Mouse (Mus musculus) MEL (cell line): ENCODE measurements around the gene Tulp4. TPM values are rescaled to one million over a fixed set of nuclear protein-coding genes. Genes with fewer than 3 reads are reported as not detected.

Experiments
- DNase-seq: peaks from one replicate; pipeline ENCODE4 v3.0.0; 2011; ENCODE audit warnings: low read depth, low spot score
- H3K27ac ChIP-seq: 2 replicates; pipeline ENCODE4 v1.5.1; 2012; ENCODE audit warnings: low read depth, mild to moderate bottlenecking, control low read depth, low read length, moderate library complexity; ENCODE audit not compliant: control insufficient read depth
- H3K27me3 ChIP-seq, 2 experiments: fragments of 150-350 bp in 1 of 2; sonication (generic) in 1 of 2; 2 replicates each; pipeline ENCODE4 v1.6.1; 2012; ENCODE audit warnings: low read length in 2 of 2, mild to moderate bottlenecking in 2 of 2, improper control_type of control experiment in 1 of 2, moderate library complexity in 1 of 2; ENCODE audit not compliant: insufficient read depth in 2 of 2, control insufficient read depth in 1 of 2
- H3K36me3 ChIP-seq, 2 experiments: 2 replicates each; pipeline ENCODE4 v1.6.1; 2012 to 2014; ENCODE audit warnings: low read length in 2 of 2, improper control_type of control experiment in 1 of 2, inconsistent platforms in 1 of 2, mild to moderate bottlenecking in 1 of 2; ENCODE audit not compliant: insufficient read depth in 2 of 2, control insufficient read depth in 1 of 2
- H3K4me1 ChIP-seq, 2 experiments: fragments of 150-350 bp in 1 of 2; sonication (generic) in 1 of 2; 2 replicates each; pipeline ENCODE4 v1.6.1; 2012; ENCODE audit warnings: low read length in 2 of 2, improper control_type of control experiment in 1 of 2, mild to moderate bottlenecking in 1 of 2; ENCODE audit not compliant: insufficient read depth in 2 of 2, control insufficient read depth in 1 of 2
- H3K4me3 ChIP-seq, 2 experiments: fragments of 150-350 bp in 1 of 2; sonication (generic) in 1 of 2; 2 replicates each; pipeline ENCODE4 v1.5.1; 2012; ENCODE audit warnings: low read depth in 2 of 2, low read length in 2 of 2, mild to moderate bottlenecking in 2 of 2, moderate library complexity in 2 of 2, control low read depth in 1 of 2, improper control_type of control experiment in 1 of 2; ENCODE audit not compliant: control insufficient read depth in 1 of 2, insufficient read depth in 1 of 2
- H3K79me2 ChIP-seq: 2 replicates; pipeline ENCODE4 v1.6.1; 2012; ENCODE audit warnings: mild to moderate bottlenecking, low read length, moderate library complexity; ENCODE audit not compliant: control insufficient read depth, poor library complexity, insufficient read depth
- H3K9ac ChIP-seq: 2 replicates; pipeline ENCODE4 v1.6.1; 2012; ENCODE audit warnings: low read depth, mild to moderate bottlenecking, control low read depth, low read length, moderate library complexity; ENCODE audit not compliant: control insufficient read depth, poor library complexity, severe bottlenecking
- H3K9me3 ChIP-seq: fragments of 150-350 bp; sonication (generic); replicated peaks from 2 replicates; pipeline ENCODE4 v1.6.1; 2012; ENCODE audit warnings: mild to moderate bottlenecking, low read length, improper control_type of control experiment, moderate library complexity; ENCODE audit not compliant: insufficient read depth
- CHD1 ChIP-seq: IDR thresholded peaks from 2 replicates; pipeline ENCODE4 v1.6.1; 2012; ENCODE audit warnings: low read depth, mild to moderate bottlenecking, inconsistent platforms, low read length, improper control_type of control experiment
- CHD2 ChIP-seq: IDR thresholded peaks from 2 replicates; pipeline ENCODE4 v1.6.1; 2011; ENCODE audit warnings: low read length, improper control_type of control experiment
- CTCF ChIP-seq, 3 experiments: IDR thresholded peaks in 2 of 3; conservative IDR thresholded peaks in 1 of 3; 2 replicates each; pipeline ENCODE4 v1.5.1; 2011 to 2012; ENCODE audit warnings: low read length in 3 of 3, low read depth in 2 of 3, mild to moderate bottlenecking in 2 of 3, improper control_type of control experiment in 1 of 3, inconsistent platforms in 1 of 3, mixed read lengths in 1 of 3, moderate library complexity in 1 of 3; ENCODE audit not compliant: control insufficient read depth in 1 of 3, insufficient read depth in 1 of 3, poor library complexity in 1 of 3, severe bottlenecking in 1 of 3
- E2F4 ChIP-seq: IDR thresholded peaks from 2 replicates; pipeline ENCODE4 v1.6.1; 2011; ENCODE audit warnings: low read depth, low read length, improper control_type of control experiment, borderline replicate concordance
- ELF1 ChIP-seq: IDR thresholded peaks from 2 replicates; pipeline ENCODE4 v1.6.1; 2014; ENCODE audit warnings: low read depth, mild to moderate bottlenecking, inconsistent platforms, low read length, improper control_type of control experiment, moderate library complexity
- GATA1 ChIP-seq: IDR thresholded peaks from 2 replicates; pipeline ENCODE4 v1.6.1; 2011; ENCODE audit warnings: low read depth, low read length, improper control_type of control experiment
- HCFC1 ChIP-seq: IDR thresholded peaks from 2 replicates; pipeline ENCODE4 v1.6.1; 2012; ENCODE audit warnings: low read depth, mild to moderate bottlenecking, inconsistent platforms, low read length, improper control_type of control experiment, moderate library complexity
- JUND ChIP-seq: IDR thresholded peaks from 2 replicates; pipeline ENCODE4 v1.6.1; 2011; ENCODE audit warnings: low read depth, mild to moderate bottlenecking, improper control_type of control experiment, low read length
- KAT2A ChIP-seq: conservative IDR thresholded peaks from 2 replicates; pipeline ENCODE4 v1.6.1; 2012; ENCODE audit warnings: low read depth, low read length, improper control_type of control experiment, inconsistent platforms
- MXI1 ChIP-seq: IDR thresholded peaks from 2 replicates; pipeline ENCODE4 v1.6.1; 2011; ENCODE audit warnings: mild to moderate bottlenecking, low read depth, low read length, improper control_type of control experiment
- MYC ChIP-seq: IDR thresholded peaks from 2 replicates; pipeline ENCODE4 v1.6.1; 2011; ENCODE audit warnings: low read depth, mild to moderate bottlenecking, low read length, improper control_type of control experiment, moderate library complexity
- NRF1 ChIP-seq: IDR thresholded peaks from 2 replicates; pipeline ENCODE4 v1.6.1; 2014; ENCODE audit warnings: low read depth, mild to moderate bottlenecking, inconsistent platforms, low read length, improper control_type of control experiment, moderate library complexity; ENCODE audit not compliant: poor library complexity, insufficient read depth, severe bottlenecking
- POLR2A ChIP-seq, 2 experiments: IDR thresholded peaks; 2 replicates each; pipeline ENCODE4 v1.6.1; 2011 to 2012; ENCODE audit warnings: low read length in 2 of 2, mild to moderate bottlenecking in 2 of 2, control low read depth in 1 of 2, improper control_type of control experiment in 1 of 2, low read depth in 1 of 2, moderate library complexity in 1 of 2; ENCODE audit not compliant: control insufficient read depth in 1 of 2, insufficient read depth in 1 of 2, poor library complexity in 1 of 2
- POLR2AphosphoS2 ChIP-seq: IDR thresholded peaks from 2 replicates; pipeline ENCODE4 v1.6.1; 2011; ENCODE audit warnings: low read length, improper control_type of control experiment
- POLR2AphosphoS5 ChIP-seq: IDR thresholded peaks from 2 replicates; pipeline ENCODE4 v1.6.1; 2012; ENCODE audit warnings: low read depth, borderline replicate concordance, mild to moderate bottlenecking, inconsistent platforms, low read length, moderate library complexity, mixed read lengths
- RAD21 ChIP-seq: IDR thresholded peaks from 2 replicates; pipeline ENCODE4 v1.6.1; 2011; ENCODE audit warnings: mild to moderate bottlenecking, low read depth, low read length, improper control_type of control experiment
- RCOR1 ChIP-seq: IDR thresholded peaks from 2 replicates; pipeline ENCODE4 v1.6.1; 2012; ENCODE audit warnings: low read depth, mild to moderate bottlenecking, inconsistent platforms, low read length, improper control_type of control experiment
- SMC3 ChIP-seq: IDR thresholded peaks from 2 replicates; pipeline ENCODE4 v1.6.1; 2011; ENCODE audit warnings: low read depth, low read length, improper control_type of control experiment
- TAL1 ChIP-seq: IDR thresholded peaks from 2 replicates; pipeline ENCODE4 v1.6.1; 2012; ENCODE audit warnings: mild to moderate bottlenecking, inconsistent platforms, low read length, moderate library complexity, mixed read lengths
- TCF12 ChIP-seq: IDR thresholded peaks from 2 replicates; pipeline ENCODE4 v1.6.1; 2014; ENCODE audit warnings: low read depth, mild to moderate bottlenecking, inconsistent platforms, low read length, improper control_type of control experiment, moderate library complexity
- UBTF ChIP-seq: IDR thresholded peaks from 2 replicates; pipeline ENCODE4 v1.6.1; 2012; ENCODE audit warnings: low read depth, mild to moderate bottlenecking, inconsistent platforms, low read length, improper control_type of control experiment, moderate library complexity, borderline replicate concordance; ENCODE audit not compliant: insufficient read depth
- USF1 ChIP-seq: IDR thresholded peaks from 2 replicates; pipeline ENCODE4 v1.6.1; 2014; ENCODE audit warnings: low read depth, mild to moderate bottlenecking, inconsistent platforms, low read length, improper control_type of control experiment, moderate library complexity
- USF2 ChIP-seq, 2 experiments: IDR thresholded peaks; 2 replicates each; pipeline ENCODE4 v1.6.1; 2011 to 2012; ENCODE audit warnings: improper control_type of control experiment in 2 of 2, low read length in 2 of 2, borderline replicate concordance in 1 of 2, inconsistent platforms in 1 of 2, low read depth in 1 of 2, mild to moderate bottlenecking in 1 of 2; ENCODE audit not compliant: insufficient read depth in 1 of 2
- ZKSCAN1 ChIP-seq: IDR thresholded peaks from 2 replicates; pipeline ENCODE4 v1.6.1; 2012; ENCODE audit warnings: low read depth, mild to moderate bottlenecking, inconsistent platforms, low read length, improper control_type of control experiment, moderate library complexity
- ZMIZ1 ChIP-seq: IDR thresholded peaks from 2 replicates; pipeline ENCODE4 v1.6.1; 2012; ENCODE audit warnings: low read depth, mild to moderate bottlenecking, inconsistent platforms, low read length, improper control_type of control experiment, moderate library complexity
- ZNF384 ChIP-seq: IDR thresholded peaks from 2 replicates; pipeline ENCODE4 v1.6.1; 2012; ENCODE audit warnings: low read depth, mild to moderate bottlenecking, inconsistent platforms, low read length, improper control_type of control experiment
- polyA plus RNA-seq, 2 experiments: library from polyadenylated mRNA; stranded (reverse) in 1 of 2; unstranded in 1 of 2; fragments of >175 nt in 1 of 2; fragments of >200 nt in 1 of 2; gene quantifications; 2 replicates each; pipeline versions ENCODE4 v1.2.1 to v1.2.4; 2012; ENCODE audit warnings: low replicate concordance in 2 of 2, low read depth in 1 of 2; ENCODE audit not compliant: insufficient read length in 2 of 2, insufficient read depth in 1 of 2, missing spikeins in 1 of 2
- total RNA-seq: library from RNA; depleted of rRNA; stranded (reverse); fragments of 300-350 nt; gene quantifications from 2 replicates; pipeline ENCODE4 v1.2.3, GENCODE M21; 2012

The Tulp4 gene
- total and polyA plus RNA-seq, 3 experiments, result 7.7 to 59.2 TPM; not detected in 1

DNA sequence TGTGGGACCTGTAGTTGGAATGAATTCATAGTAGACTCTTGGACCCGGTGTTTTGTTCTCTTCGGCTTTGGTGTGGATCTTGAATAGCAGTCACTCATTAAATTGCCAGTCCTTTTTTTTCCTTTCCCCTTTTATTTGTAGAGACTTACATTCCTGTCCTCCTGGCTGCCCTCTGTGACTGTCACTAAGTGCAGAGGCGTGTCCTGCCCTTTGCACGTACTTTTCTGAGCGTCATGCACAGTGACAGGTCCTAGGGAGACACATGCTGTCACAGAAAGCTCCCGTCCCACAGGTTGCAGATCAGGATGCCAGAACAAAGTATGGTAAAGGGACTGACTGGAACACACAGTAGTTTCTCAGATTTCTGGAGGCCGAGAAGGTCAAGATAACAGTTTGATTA, 91.3 kb downstream of the Tulp4 start:
- Histone ChIP-seq H3K9me3 (no peaks in the 10 kb centered on the region), H3K4me3 (no peak overlapping the region), H3K4me1 (no peaks in the 10 kb centered on the region), H3K27ac (no peak overlapping the region), H3K27me3 (no peaks in the 10 kb centered on the region), H3K36me3 (no peaks in the 10 kb centered on the region), H3K79me2 (no peaks in the 10 kb centered on the region), H3K9ac (no peak overlapping the region)
- DNase-seq, result no peak
- no peak for TF ChIP-seq USF1
- no peak for TF ChIP-seq POLR2AphosphoS5
- TF ChIP-seq MYC, result no peak
- no peak for TF ChIP-seq NRF1
- no peak for TF ChIP-seq CTCF (IDR thresholded peaks at IDR 0.05 in 2 of 3, conservative IDR thresholded peaks at IDR 0.05 in 1 of 3; ENCODE audit: control insufficient read depth in 1 of 3, insufficient read depth in 1 of 3, low read depth in 2 of 3, low read length in 3 of 3, poor library complexity in 1 of 3, severe bottlenecking in 1 of 3)
- no peak for TF ChIP-seq USF2 (IDR thresholded peaks at IDR 0.05; ENCODE audit: borderline replicate concordance in 1 of 2, insufficient read depth in 1 of 2, low read depth in 1 of 2, low read length in 2 of 2)
- no peak for TF ChIP-seq RAD21
- no peak for TF ChIP-seq E2F4
- no peak for TF ChIP-seq TCF12
- no peak for TF ChIP-seq ZMIZ1
- TF ChIP-seq SMC3, result no peak

DNA sequence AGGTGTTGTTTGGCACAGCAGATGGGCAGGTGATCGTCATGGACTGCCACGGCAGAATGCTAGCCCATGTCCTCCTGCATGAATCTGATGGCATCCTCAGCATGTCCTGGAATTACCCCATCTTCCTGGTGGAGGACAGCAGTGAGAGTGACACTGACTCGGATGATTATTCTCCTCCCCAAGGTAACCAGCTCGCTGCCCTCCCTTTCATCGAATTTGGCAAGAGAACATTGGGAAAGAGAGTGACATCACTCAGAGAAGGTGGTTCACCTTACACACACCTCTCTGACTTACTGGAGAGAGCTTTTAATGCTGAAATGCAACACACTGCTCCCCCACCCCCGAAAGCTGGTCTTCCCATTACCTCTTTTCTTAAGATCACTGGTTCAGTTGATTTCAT, 92.4 kb downstream of the Tulp4 start:
- no peak for DNase-seq
- no peaks in the 10 kb centered on the region for H3K27me3 ChIP-seq
- no peaks in the 10 kb centered on the region for H3K4me1 ChIP-seq
- H3K27ac ChIP-seq, result no peak overlapping the region
- H3K9ac ChIP-seq, result no peak overlapping the region
- TF ChIP-seq POLR2AphosphoS5 (no peak), TAL1 (no peak), KAT2A (no peak), GATA1 (no peak), RCOR1 (no peak), CHD1 (no peak), POLR2A (IDR thresholded peaks at IDR 0.05; ENCODE audit: control insufficient read depth in 1 of 2, insufficient read depth in 1 of 2, low read depth in 1 of 2, low read length in 2 of 2, poor library complexity in 1 of 2) (no peak), MXI1 (no peak), RAD21 (no peak), ZKSCAN1 (no peak), JUND (no peak), HCFC1 (no peak), ELF1 (no peak), UBTF (no peak), CHD2 (no peak), CTCF (IDR thresholded peaks at IDR 0.05 in 2 of 3, conservative IDR thresholded peaks at IDR 0.05 in 1 of 3; ENCODE audit: control insufficient read depth in 1 of 3, insufficient read depth in 1 of 3, low read depth in 2 of 3, low read length in 3 of 3, poor library complexity in 1 of 3, severe bottlenecking in 1 of 3) (no peak), ZNF384 (no peak), POLR2AphosphoS2 (no peak)
- TF ChIP-seq, all 39 proteins: peak for 0
- H3K4me3 ChIP-seq, result no peak overlapping the region
- no peaks in the 10 kb centered on the region for H3K36me3 ChIP-seq
- H3K9me3 ChIP-seq, result no peaks in the 10 kb centered on the region
- no peaks in the 10 kb centered on the region for H3K79me2 ChIP-seq
